Mouse (Mus musculus) gastrocnemius, postnatal 36 days (tissue): ENCODE measurements around the gene Cep128. TPM values are rescaled to one million over a fixed set of nuclear protein-coding genes. Genes with fewer than 3 reads are reported as not detected.

Experiments used
- DNase-seq, 2 experiments: peaks; one replicate each; pipeline ENCODE4 v3.0.0; 2022
- intact Hi-C: fragments of 180-260 bp; cut with DNase I; formaldehyde crosslinking; loops from one replicate; pipeline ENCODE4 v1.15.1; 2025
- total RNA-seq, 2 experiments: library from RNA; stranded (reverse); gene quantifications; 2 replicates each; pipeline ENCODE4 v1.2.3; 2021

Cep128 gene
- total RNA-seq, 2 experiments from 2014 or later, result 1.2 to 1.3 TPM

DNA sequence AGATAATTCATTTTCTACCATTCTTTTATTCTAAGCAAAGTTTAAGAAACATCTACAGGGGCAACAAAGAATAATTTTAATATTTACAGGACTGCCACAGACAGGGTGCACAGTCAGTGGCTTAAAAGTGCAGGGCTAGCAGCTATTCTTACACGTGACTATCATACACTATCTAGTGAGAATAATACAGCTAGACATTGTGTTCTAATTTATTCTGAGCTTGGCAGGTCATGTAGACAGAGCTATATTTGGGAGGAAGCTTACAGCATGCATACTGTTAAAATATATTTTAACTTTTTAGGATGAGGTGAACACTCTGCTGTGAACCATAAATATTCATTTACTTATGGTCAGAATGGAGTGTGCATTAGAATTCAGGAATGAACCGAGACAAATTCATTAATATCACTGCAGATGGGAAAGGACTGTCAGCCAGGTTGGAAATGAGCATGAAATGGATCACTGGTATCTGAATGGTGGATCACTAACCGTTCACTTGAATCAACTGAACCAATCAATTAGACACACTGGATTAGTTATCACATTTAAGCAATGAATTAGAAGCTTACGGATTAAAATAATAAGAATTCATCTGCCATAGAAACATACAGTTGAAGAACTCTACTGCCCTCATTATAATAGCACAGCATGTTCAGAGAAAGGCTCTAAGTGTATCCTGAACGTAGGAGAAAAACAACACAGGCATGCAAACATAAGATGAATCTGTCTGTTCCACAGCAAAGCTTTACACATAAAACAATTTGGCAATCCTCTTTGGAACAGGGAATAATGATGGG lies 317.7 kb downstream of the Cep128 start:
- intact Hi-C loops, result no loop called here
- DNase-seq, result no peak

GRCm38 (mm10) chr12:91065423-91065822 lies 318.8 kb downstream of the Cep128 start:
- intact Hi-C loops, result no loop called here
- DNase-seq, result no peak

DNA sequence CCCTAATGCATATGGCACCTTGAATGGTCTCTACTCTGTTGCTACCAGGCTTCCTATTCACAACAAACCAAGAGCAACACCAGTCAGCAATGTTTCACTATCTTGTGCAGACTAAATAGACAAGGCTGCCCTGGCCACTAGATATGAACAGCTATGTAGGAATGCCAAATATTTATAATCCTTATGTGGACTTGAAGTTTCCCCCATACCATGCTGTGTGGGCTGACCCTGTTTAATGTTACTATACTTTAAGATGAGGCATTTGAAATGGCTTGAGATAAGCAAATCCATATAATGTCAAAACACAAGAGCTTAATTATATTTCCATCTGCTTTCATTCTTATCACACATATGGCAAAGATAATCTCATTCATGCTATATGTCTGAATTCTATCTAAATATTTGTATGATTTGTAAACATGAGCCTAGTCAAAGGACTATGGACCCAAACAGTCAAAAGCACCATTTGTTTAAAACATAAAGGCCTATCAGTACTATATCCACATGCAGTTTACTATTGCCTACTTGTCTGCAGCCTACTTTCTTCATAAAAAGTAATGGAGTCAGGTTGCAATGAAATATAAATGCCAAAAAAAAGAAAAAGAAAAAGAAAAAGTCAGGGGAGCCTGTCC lies 319.7 kb downstream of the Cep128 start:
- intact Hi-C loops, result no loop called here
- no peak for DNase-seq

DNA sequence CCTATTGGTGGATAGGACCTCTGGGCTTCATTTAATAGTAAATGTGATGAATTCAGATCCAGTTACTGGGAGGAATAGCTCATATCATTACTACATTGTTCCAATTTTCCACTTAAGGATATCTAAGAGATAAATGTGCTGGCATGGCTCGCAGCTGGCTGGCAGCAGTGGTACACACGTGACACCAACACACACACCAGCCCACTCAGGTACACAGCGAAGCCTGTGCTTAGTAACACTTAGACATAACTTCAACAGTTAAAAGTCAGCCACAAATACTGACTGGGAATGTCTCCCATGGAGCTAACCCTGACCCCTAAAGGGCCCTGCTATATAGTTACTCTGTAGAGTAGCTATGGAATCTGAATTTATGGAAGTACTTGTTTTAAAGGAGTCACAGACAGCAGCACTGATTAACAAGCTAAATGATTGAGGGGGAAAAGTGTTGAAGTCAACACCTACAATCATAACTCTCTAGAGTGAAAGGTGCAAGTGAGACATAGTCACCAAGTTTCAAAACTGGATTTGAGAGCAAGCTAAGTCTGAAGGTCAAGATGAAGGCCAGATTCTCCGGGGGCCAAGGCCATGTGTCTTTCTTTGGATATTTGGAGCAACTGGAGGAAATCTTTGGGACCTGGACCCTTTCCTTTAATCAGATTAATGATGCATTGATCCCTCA lies 320.7 kb downstream of the Cep128 start:
- intact Hi-C loops, result no loop called here

GRCm38 (mm10) chr12:91062681-91063080 lies 321.5 kb downstream of the Cep128 start:
- no peak for DNase-seq
- intact Hi-C loops, result no loop called here

More for the DNA sequence above, 320.7 kb downstream of the Cep128 start:
- DNase-seq, result no peak

DNA sequence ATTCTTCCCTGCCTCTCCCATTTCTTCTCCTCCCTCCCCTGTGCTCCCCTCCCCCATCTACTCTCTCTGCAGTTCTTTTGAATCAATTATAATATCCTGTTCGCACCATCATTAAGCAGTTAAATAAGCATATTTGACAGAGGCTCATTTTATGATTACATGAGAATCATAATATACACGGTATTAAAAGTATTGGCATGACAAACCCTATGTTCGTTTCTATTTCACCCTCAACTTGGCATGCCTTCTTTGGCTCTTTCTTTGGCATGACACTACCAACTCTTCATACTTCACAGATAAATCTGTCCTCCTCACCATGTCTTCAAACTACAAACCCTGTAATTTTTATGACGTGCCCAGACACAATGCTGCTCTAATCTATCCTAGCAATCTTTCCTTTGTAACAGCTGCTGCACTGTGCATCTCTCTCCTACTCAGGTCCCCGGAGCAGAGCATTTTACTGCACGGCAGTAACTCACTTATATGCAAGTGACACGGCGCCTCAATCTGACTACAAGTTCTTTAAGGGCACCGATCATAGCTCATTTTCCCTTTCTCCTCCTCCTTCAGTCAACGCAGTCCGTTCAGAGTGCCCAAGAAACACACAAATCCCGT lies 324.4 kb downstream of the Cep128 start:
- intact Hi-C loops, result no loop called here
- no peak for DNase-seq

GRCm38 (mm10) chr12:91056885-91057284 lies 327.3 kb downstream of the Cep128 start:
- intact Hi-C loops, result no loop called here
- DNase-seq, result no peak

- intact Hi-C loops, result loop anchor here (1.0 kb wide), 1 partner anchor 32 kb away; no protein-coding TSS in a partner anchor
- no peak for DNase-seq
Observed at GRCm38 (mm10) chr12:91052301-91052700, 331.9 kb downstream of the Cep128 start.

DNA sequence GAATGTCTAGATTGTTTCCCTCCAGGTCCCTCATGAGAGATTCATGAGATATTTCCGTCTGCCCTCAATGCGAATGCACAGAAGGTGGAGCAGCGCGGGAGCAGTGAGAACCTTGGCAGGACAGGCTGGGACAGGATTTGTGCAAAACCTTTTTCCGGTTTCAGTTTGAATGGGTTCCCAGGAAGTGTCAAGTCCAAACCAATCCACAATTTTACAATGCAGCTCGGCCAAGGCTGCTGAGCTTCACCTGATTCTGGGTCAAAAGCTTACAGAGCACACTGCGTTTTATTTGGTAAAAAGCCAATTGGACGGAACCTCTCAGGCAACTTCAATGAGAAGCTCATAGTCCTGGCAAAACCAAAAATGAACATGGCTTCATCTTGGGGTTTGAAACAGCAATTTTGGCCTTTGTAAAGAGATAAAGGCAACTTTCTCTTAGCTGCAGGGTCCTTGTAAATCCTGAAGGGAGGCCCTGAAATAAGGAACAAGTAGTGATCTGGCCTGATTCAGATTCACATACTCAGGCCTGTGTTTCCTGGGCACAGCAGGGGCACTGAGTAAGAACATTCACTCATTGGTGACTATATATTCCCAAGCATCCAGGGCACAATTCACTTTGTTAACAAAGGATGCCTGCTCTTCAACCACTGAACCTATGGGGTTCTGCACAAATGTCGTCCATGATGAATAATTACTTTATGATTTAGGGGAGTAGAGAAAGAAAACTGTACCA lies 333.4 kb downstream of the Cep128 start:
- no peak for DNase-seq
- intact Hi-C loops, result no loop called here

GRCm38 (mm10) chr12:91041363-91041762 lies 342.8 kb downstream of the Cep128 start:
- intact Hi-C loops, result no loop called here

GRCm38 (mm10) chr12:91040267-91040905 lies 343.8 kb downstream of the Cep128 start:
- DNase-seq, result no peak
- intact Hi-C loops, result no loop called here

More at GRCm38 (mm10) chr12:91041363-91041762, 342.8 kb downstream of the Cep128 start:
- no peak for DNase-seq

DNA sequence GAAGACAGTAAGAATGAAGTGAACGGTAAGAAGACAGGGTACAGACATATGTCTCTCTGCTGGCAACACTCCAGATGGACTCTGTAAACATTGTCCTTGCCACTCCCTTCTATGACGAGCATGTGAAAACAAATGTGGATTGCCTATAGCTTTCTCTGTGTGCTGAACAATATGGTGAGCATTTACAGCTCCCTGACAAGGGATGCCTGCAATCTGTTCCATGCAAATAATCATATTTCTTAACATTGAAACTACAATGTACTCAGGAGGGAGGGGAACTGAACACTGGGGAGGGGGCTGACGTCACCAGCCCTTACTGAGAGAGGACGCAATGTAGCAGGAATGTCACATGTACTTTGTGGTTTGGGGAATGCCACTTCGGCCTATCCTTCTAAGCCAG lies 355.1 kb downstream of the Cep128 start:
- intact Hi-C loops, result no loop called here
- no peak for DNase-seq

GRCm38 (mm10) chr12:91027681-91028080 lies 356.5 kb downstream of the Cep128 start:
- intact Hi-C loops, result no loop called here
- DNase-seq, result peak; percentile 8 to 16

- intact Hi-C loops, result no loop called here
- DNase-seq, result no peak
Observed at GRCm38 (mm10) chr12:91027100-91027499, 357.1 kb downstream of the Cep128 start.

DNA sequence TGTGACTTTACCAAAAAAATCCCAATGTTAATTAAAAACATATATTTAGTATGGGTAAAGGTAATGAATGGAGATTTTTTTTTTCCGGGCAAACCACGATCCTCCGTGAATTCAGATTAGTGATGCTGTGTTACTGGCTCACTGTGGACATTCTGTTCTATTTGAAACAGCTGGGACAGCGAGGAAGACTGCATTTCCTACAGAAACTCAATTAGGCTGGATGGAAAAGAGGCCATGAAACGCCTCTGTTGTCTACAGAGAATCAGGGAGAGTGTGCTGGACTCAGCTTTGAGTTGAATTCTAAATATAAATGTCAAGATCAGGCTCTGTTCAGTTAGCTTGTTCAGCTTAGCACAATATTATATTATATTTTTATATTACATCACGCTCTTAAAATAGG lies 369.1 kb downstream of the Cep128 start:
- DNase-seq, result no peak
- intact Hi-C loops, result no loop called here

GRCm38 (mm10) chr12:91013043-91013442 lies 371.2 kb downstream of the Cep128 start:
- DNase-seq, result no peak
- intact Hi-C loops, result no loop called here

GRCm38 (mm10) chr12:91012184-91012583 lies 372.0 kb downstream of the Cep128 start:
- DNase-seq, result no peak
- intact Hi-C loops, result no loop called here

DNA sequence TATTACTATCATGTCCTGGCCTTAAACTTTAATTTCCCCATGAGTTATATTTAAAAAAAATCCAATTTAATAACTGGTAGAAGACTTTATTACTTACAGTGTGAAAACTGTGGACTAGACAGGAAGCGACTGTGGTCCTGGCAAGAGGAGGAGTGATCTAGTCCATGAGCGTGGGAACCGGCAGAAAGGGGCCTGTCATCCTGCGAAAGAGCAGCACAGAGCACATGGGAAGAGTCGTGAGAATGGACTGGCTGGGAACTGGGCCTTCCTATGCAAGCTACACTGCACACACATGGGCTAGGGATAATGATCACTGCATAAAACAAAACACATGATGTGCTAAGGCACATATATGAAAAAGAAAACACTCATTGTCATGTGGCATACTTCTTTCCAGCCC lies 375.5 kb downstream of the Cep128 start:
- DNase-seq, result no peak
- intact Hi-C loops, result no loop called here

GRCm38 (mm10) chr12:91008170-91008569 lies 376.0 kb downstream of the Cep128 start:
- no peak for DNase-seq
- intact Hi-C loops, result no loop called here

DNA sequence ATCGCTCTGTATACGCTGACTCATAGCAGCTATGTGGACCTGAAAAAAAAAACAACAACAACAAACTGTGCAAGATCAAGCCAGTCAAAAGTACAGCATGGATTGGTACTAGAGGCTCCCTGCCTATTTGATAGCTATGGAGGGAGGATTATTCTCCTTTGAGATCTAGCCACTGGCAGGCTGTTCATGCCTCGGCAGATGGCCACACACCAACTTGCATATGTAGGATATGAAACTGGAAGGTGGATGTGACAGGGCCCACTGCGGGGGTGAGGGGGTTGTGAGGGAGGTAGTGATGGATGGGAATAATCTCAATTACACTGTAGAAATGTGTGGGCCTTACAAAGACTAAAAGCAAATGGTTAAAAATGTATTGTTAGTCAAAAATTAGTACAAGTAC lies 386.7 kb downstream of the Cep128 start:
- intact Hi-C loops, result no loop called here
- DNase-seq, result no peak
